9 mouse cellular contexts compared by ENCODE assay signal in genomic region chr11:80906456-80906855, GRCm38 (mm10). TPM values are rescaled to one million over a fixed set of nuclear protein-coding genes. Genes with fewer than 3 reads are reported as not detected.
DNase-seq lines count a peak whose midpoint lies in the region; ATAC-seq and TF ChIP-seq lines count a peak whose summit lies in the region.
"Had no signal": no experiment of that assay in that cellular context is flagged by ENCODE, and none has a peak within 500 bp of the region (broad histone marks: within the 10 kb centered on the region; RNA-seq: fewer than 3 reads in every experiment).

No protein-coding gene starts in this region.

- WGBS in neural tube, embryonic 13.5 days: 34% methylated on average over 4 of the region's 4 CpGs

- H3K27me3 ChIP-seq in ES-Bruce4 (ENCODE audit: control insufficient read depth, insufficient read depth, low read length, poor library complexity, severe bottlenecking): no peaks in the 10 kb centered on the region
- H3K27me3 ChIP-seq in neural tube, embryonic 13.5 days: no peaks in the 10 kb centered on the region

- TF ChIP-seq EP300 in ES-Bruce4 (IDR thresholded peaks at IDR 0.05; ENCODE audit: insufficient read depth, low read depth, low read length): no peak

- no peaks in the 10 kb centered on the region for H3K36me3 ChIP-seq in ES-Bruce4 (ENCODE audit: control insufficient read depth, insufficient read depth, low read length, poor library complexity, severe bottlenecking)
- no peaks in the 10 kb centered on the region for H3K36me3 ChIP-seq in neural tube, embryonic 13.5 days
- H3K36me3 ChIP-seq: liver, embryonic 13.5 days had no signal

- no peaks in the 10 kb centered on the region for H3K9me3 ChIP-seq in ES-Bruce4 (replicated peaks; ENCODE audit: control insufficient read depth, insufficient read depth, low read length, poor library complexity, severe bottlenecking)
- H3K9me3 ChIP-seq in neural tube, embryonic 13.5 days: no peaks in the 10 kb centered on the region
- H3K9me3 ChIP-seq: liver, embryonic 13.5 days had no signal

- DNase-seq in heart, postnatal 10 days: peak; percentile 48 to 74
- no peak for DNase-seq in heart, adult 11 months
- peak; percentile 49 for DNase-seq in cerebellum, adult 11-12 months
- peak; percentile 57 for DNase-seq in gastrocnemius, adult 2 months
- DNase-seq in layer of hippocampus, postnatal 14 days (ENCODE audit: low spot score in 2 of 2): peak; percentile 45 to 69
- DNase-seq in yolk sac, embryonic 10.5 days (ENCODE audit: low spot score): peak; percentile 7
- DNase-seq: liver, embryonic 13.5 days had no signal

- TF ChIP-seq POLR2A in ES-Bruce4 (IDR thresholded peaks at IDR 0.05; ENCODE audit: insufficient read depth, low read length): no peak

- H3K9ac ChIP-seq in ES-Bruce4 (ENCODE audit: low read depth, poor library complexity, severe bottlenecking): no peak overlapping the region
- H3K9ac ChIP-seq in neural tube, embryonic 13.5 days: no peak overlapping the region
- H3K9ac ChIP-seq: liver, embryonic 13.5 days had no signal

- intact Hi-C loops in heart, postnatal 10 days (cut with DNase I): loop anchor here (1.0 to 5.0 kb wide), 3 partner anchors 556 to 707 kb away; no protein-coding TSS in a partner anchor
- intact Hi-C loops in gastrocnemius, adult 2 months (cut with DNase I): loop anchor here (10.0 kb wide), 1 partner anchor 628 kb away; no protein-coding TSS in a partner anchor

- no peak overlapping the region for H3K4me3 ChIP-seq in ES-Bruce4 (ENCODE audit: low read depth, low read length)
- no peak overlapping the region for H3K4me3 ChIP-seq in gastrocnemius, adult 2 months
- no peak overlapping the region for H3K4me3 ChIP-seq in neural tube, embryonic 13.5 days
- H3K4me3 ChIP-seq: liver, embryonic 13.5 days had no signal

- 0 out of 2 replicates have a peak, but pooled peaks have one; percentile 59 for ATAC-seq in neural tube, embryonic 13.5 days (ENCODE audit: low read depth)

- H3K27ac ChIP-seq in ES-Bruce4 (ENCODE audit: insufficient read depth, low read length): no peak overlapping the region
- no peak overlapping the region for H3K27ac ChIP-seq in gastrocnemius, adult 2 months
- no peak overlapping the region for H3K27ac ChIP-seq in neural tube, embryonic 13.5 days (replicated peaks)
- H3K27ac ChIP-seq: liver, embryonic 13.5 days had no signal

- peak; percentile 72 for TF ChIP-seq CTCF in ES-Bruce4 (IDR thresholded peaks at IDR 0.05; ENCODE audit: low read depth, low read length)
- peak; percentile 73 for TF ChIP-seq CTCF in gastrocnemius, adult 2 months (IDR thresholded peaks at IDR 0.05)

- H3K4me2 ChIP-seq in neural tube, embryonic 13.5 days: no peak overlapping the region
- H3K4me2 ChIP-seq: liver, embryonic 13.5 days had no signal

- H3K4me1 ChIP-seq in ES-Bruce4 (ENCODE audit: control insufficient read depth, insufficient read depth, low read length): no peaks in the 10 kb centered on the region
- H3K4me1 ChIP-seq in neural tube, embryonic 13.5 days (replicated peaks): peaks cover 12% of the 10 kb centered on the region
- H3K4me1 ChIP-seq: liver, embryonic 13.5 days had no signal

RNA-seq across cellular contexts. Expression of gene Spaca3, which starts 48.3 kb away (rescaled TPM):
- total RNA-seq in heart, postnatal 10 days (2021): not detected
- polyA plus RNA-seq in ES-Bruce4 (2011; ENCODE audit: insufficient read depth, insufficient read length, low read depth, missing spikeins): not detected in 2 replicates
- not detected for total RNA-seq in gastrocnemius, adult 2 months (2021)
- not detected for total RNA-seq in layer of hippocampus, postnatal 14 days (2021)
- not detected in 2 replicates for polyA plus RNA-seq in neural tube, embryonic 13.5 days (2015; fragmentation: Nextera tagmentation; extraction: Ambion mirVana)
- polyA plus RNA-seq: liver, embryonic 13.5 days had no signal
